Mouse (Mus musculus) thymus, adult 18-20 months (tissue): ENCODE measurements around the gene Olfr325.
"Not testable (repeated sequence)": the region's sequence is repeated elsewhere in the genome, so short reads cannot be mapped to it uniquely, and the experiment has no call there.

Experiments
- DNase-seq, 2 experiments: peaks; one replicate each; pipeline ENCODE4 v3.0.0; 2022; ENCODE audit warnings: mixed read lengths in 2 of 2

Olfr325 gene

GRCm38 (mm10) chr11:58577430-58577829 is at the start of gene Olfr325:
Olfr325 (plus strand) TSS chr11:58577730.
- no peak for DNase-seq

- not testable (repeated sequence) for DNase-seq
Observed at GRCm38 (mm10) chr11:58534736-58535135, 42.8 kb upstream of the Olfr325 start, which contains the start of gene Olfr330. Olfr330 (minus strand) TSS chr11:58534836.

GRCm38 (mm10) chr11:58546322-58546721 is 31.2 kb upstream of the Olfr325 start, which contains the start of gene Olfr329-ps:
Olfr329-ps (minus strand) TSS chr11:58546422.
- DNase-seq, result no peak

- DNase-seq, result no peak
Observed at GRCm38 (mm10) chr11:58555536-58555935, 22.0 kb upstream of the Olfr325 start, which contains the start of gene Olfr328. Olfr328 (minus strand) TSS chr11:58555636.

GRCm38 (mm10) chr11:58570405-58570804 is 7.1 kb upstream of the Olfr325 start, which contains the start of gene Olfr224:
Olfr224 (minus strand) TSS chr11:58570553.
- no peak for DNase-seq

- DNase-seq, result no peak
Observed at GRCm38 (mm10) chr11:58578636-58579035, 1.1 kb downstream of the Olfr325 start.

GRCm38 (mm10) chr11:58587898-58588348 is 10.4 kb downstream of the Olfr325 start:
- DNase-seq, result no peak

- DNase-seq, result no peak
Observed at GRCm38 (mm10) chr11:58588620-58589250, 11.2 kb downstream of the Olfr325 start.

GRCm38 (mm10) chr11:58594814-58595213 is 17.3 kb downstream of the Olfr325 start, which contains the start of gene Olfr324:
Olfr324 (plus strand) TSS chr11:58595114.
- DNase-seq, result no peak

GRCm38 (mm10) chr11:58597837-58598236 is 20.3 kb downstream of the Olfr325 start:
- no peak for DNase-seq

GRCm38 (mm10) chr11:58602062-58602461 is 24.5 kb downstream of the Olfr325 start:
- no peak for DNase-seq

GRCm38 (mm10) chr11:58602800-58603560 is 25.4 kb downstream of the Olfr325 start:
- DNase-seq, result no peak

- no peak for DNase-seq
Observed at GRCm38 (mm10) chr11:58604688-58605087, 27.2 kb downstream of the Olfr325 start.

- DNase-seq, result no peak
Observed at GRCm38 (mm10) chr11:58605228-58605627, 27.7 kb downstream of the Olfr325 start.

GRCm38 (mm10) chr11:58606177-58606919 is 28.8 kb downstream of the Olfr325 start:
- DNase-seq, result no peak

GRCm38 (mm10) chr11:58607030-58607429 is 29.5 kb downstream of the Olfr325 start:
- DNase-seq, result no peak

- no peak for DNase-seq
Observed at GRCm38 (mm10) chr11:58613359-58613758, 35.8 kb downstream of the Olfr325 start.

GRCm38 (mm10) chr11:58614526-58614925 is 37.0 kb downstream of the Olfr325 start:
- DNase-seq, result no peak

GRCm38 (mm10) chr11:58615975-58616374 is 38.4 kb downstream of the Olfr325 start, which contains the start of gene 2210407C18Rik:
2210407C18Rik (minus strand) TSS chr11:58616075.
- DNase-seq, result no peak

- DNase-seq, result no peak
Observed at GRCm38 (mm10) chr11:58618369-58618768, 40.8 kb downstream of the Olfr325 start.

- DNase-seq, result no peak
Observed at GRCm38 (mm10) chr11:58618793-58619192, 41.3 kb downstream of the Olfr325 start.

- DNase-seq, result no peak
Observed at GRCm38 (mm10) chr11:58626146-58626545, 48.6 kb downstream of the Olfr325 start.

GRCm38 (mm10) chr11:58630401-58630800 is 52.9 kb downstream of the Olfr325 start, which contains the start of gene Olfr323:
Olfr323 (minus strand) TSS chr11:58630501.
- DNase-seq, result no peak
